Mouse (Mus musculus): ENCODE measurements around the gene Ctdsp1. TPM values are rescaled to one million over a fixed set of nuclear protein-coding genes. Genes with fewer than 3 reads are reported as not detected.

The Ctdsp1 gene
- total and polyA plus RNA-seq, 2 experiments: 27.1 to 167 TPM

DNA sequence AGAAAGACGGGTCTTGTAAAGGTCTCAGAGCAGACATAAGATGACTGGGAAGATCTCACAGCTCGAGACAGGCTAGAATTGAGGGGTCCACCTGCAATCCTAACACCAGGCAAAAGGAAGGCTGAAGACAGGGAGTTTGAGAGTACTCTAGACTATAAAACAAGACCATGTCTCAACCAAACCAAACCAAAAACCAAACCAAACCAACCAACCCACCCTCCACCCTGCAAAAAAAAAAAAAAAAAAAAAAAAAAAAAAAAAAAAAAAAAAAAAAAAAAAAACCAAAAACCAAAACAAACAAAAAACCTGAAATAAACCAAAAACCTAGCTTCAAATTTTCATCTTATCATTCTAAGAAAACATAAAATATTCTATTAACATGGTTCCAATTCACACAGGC, 53.2 kb downstream of the Ctdsp1 start:
- 96% methylated on average over 2 of the region's 2 CpGs for WGBS
- H3K4me3 ChIP-seq (ENCODE audit: insufficient read depth, low read depth, low read length): no peak overlapping the region
- peaks cover 39% of the 10 kb centered on the region for H3K36me3 ChIP-seq (ENCODE audit: control insufficient read depth, insufficient read depth, low read length)
- no peaks in the 10 kb centered on the region for H3K27me3 ChIP-seq (ENCODE audit: control insufficient read depth, insufficient read depth, low read length)
- H3K9ac ChIP-seq (ENCODE audit: low read depth, low read length): no peak overlapping the region
- DNase-seq (ENCODE audit: extremely low read depth, low read depth, low spot score): no peak
- no peaks in the 10 kb centered on the region for H3K79me2 ChIP-seq (ENCODE audit: control insufficient read depth, insufficient read depth, low read length)
- TF ChIP-seq CTCF (IDR thresholded peaks at IDR 0.05; ENCODE audit: low read depth, low read length): no peak
- TF ChIP-seq POLR2A (IDR thresholded peaks at IDR 0.05; ENCODE audit: extremely low read depth, insufficient read depth, low read length): no peak
- no peaks in the 10 kb centered on the region for H3K4me1 ChIP-seq (ENCODE audit: control insufficient read depth, insufficient read depth, low read length)
- no peak overlapping the region for H3K27ac ChIP-seq (replicated peaks; ENCODE audit: insufficient read depth, low read depth, low read length)

Other genes with a start within 250 kb of the Ctdsp1 start
- gene Cxcr2, start 237.5 kb upstream of the Ctdsp1 start, total RNA-seq (2014; rRNA removed): 0.07 TPM in 1 of 2 replicates, not detected in the other
- gene Cxcr2, start 237.5 kb upstream of the Ctdsp1 start, polyA plus RNA-seq (2012; rRNA removed): 0.13 and 0.15 TPM in 2 replicates
- not detected in 2 replicates for gene Cxcr1, start 196.9 kb upstream of the Ctdsp1 start, total RNA-seq (2014; rRNA removed)
- gene Cxcr1, start 196.9 kb upstream of the Ctdsp1 start, polyA plus RNA-seq (2012; rRNA removed): not detected in 2 replicates
- 83.4 and 96.3 TPM in 2 replicates for gene Arpc2, start 155.4 kb upstream of the Ctdsp1 start, total RNA-seq (2014; rRNA removed)
- gene Arpc2, start 155.4 kb upstream of the Ctdsp1 start, polyA plus RNA-seq (2012; rRNA removed): 59.2 and 70.5 TPM in 2 replicates
- gene Gpbar1, start 113.0 kb upstream of the Ctdsp1 start, total RNA-seq (2014; rRNA removed): not detected in 2 replicates
- 0.11 and 0.20 TPM in 2 replicates for gene Gpbar1, start 113.0 kb upstream of the Ctdsp1 start, polyA plus RNA-seq (2012; rRNA removed)
- 112 and 115 TPM in 2 replicates for gene Aamp, start 106.8 kb upstream of the Ctdsp1 start, total RNA-seq (2014; rRNA removed)
- gene Aamp, start 106.8 kb upstream of the Ctdsp1 start, polyA plus RNA-seq (2012; rRNA removed): 156 TPM in 2 replicates
- 28.0 and 34.4 TPM in 2 replicates for gene Pnkd, start 106.6 kb upstream of the Ctdsp1 start, total RNA-seq (2014; rRNA removed)
- 130 and 138 TPM in 2 replicates for gene Pnkd, start 106.6 kb upstream of the Ctdsp1 start, polyA plus RNA-seq (2012; rRNA removed)
- 26.1 and 31.5 TPM in 2 replicates for gene Tmbim1, start 85.9 kb upstream of the Ctdsp1 start, total RNA-seq (2014; rRNA removed)
- 89.8 and 101 TPM in 2 replicates for gene Tmbim1, start 85.9 kb upstream of the Ctdsp1 start, polyA plus RNA-seq (2012; rRNA removed)
- gene Catip, start 29.4 kb upstream of the Ctdsp1 start, total RNA-seq (2014; rRNA removed): 0.09 TPM in 1 of 2 replicates, not detected in the other
- 0.09 TPM in 1 of 2 replicates, not detected in the other for gene Catip, start 29.4 kb upstream of the Ctdsp1 start, polyA plus RNA-seq (2012; rRNA removed)
- 17.5 and 23.4 TPM in 2 replicates for gene Slc11a1, start 16.3 kb upstream of the Ctdsp1 start, total RNA-seq (2014; rRNA removed)
- gene Slc11a1, start 16.3 kb upstream of the Ctdsp1 start, polyA plus RNA-seq (2012; rRNA removed): 10.8 and 21.4 TPM in 2 replicates
- 0.13 and 0.18 TPM in 2 replicates for gene Vil1, start 17.9 kb downstream of the Ctdsp1 start, total RNA-seq (2014; rRNA removed)
- gene Vil1, start 17.9 kb downstream of the Ctdsp1 start, polyA plus RNA-seq (2012; rRNA removed): 0.22 and 0.26 TPM in 2 replicates
- 8.5 and 10.5 TPM in 2 replicates for gene Cnot9, start 114.5 kb downstream of the Ctdsp1 start, total RNA-seq (2014; rRNA removed)
- 9.6 and 10.7 TPM in 2 replicates for gene Cnot9, start 114.5 kb downstream of the Ctdsp1 start, polyA plus RNA-seq (2012; rRNA removed)
- not detected in 2 replicates for gene Plcd4, start 151.4 kb downstream of the Ctdsp1 start, total RNA-seq (2014; rRNA removed)
- not detected in 2 replicates for gene Plcd4, start 151.4 kb downstream of the Ctdsp1 start, polyA plus RNA-seq (2012; rRNA removed)
- gene Usp37, start 152.8 kb downstream of the Ctdsp1 start, total RNA-seq (2014; rRNA removed): 5.3 and 8.8 TPM in 2 replicates
- gene Usp37, start 152.8 kb downstream of the Ctdsp1 start, polyA plus RNA-seq (2012; rRNA removed): 1.0 and 1.4 TPM in 2 replicates
- gene Zfp142, start 196.7 kb downstream of the Ctdsp1 start, total RNA-seq (2014; rRNA removed): 2.0 and 2.6 TPM in 2 replicates
- 2.9 and 4.7 TPM in 2 replicates for gene Zfp142, start 196.7 kb downstream of the Ctdsp1 start, polyA plus RNA-seq (2012; rRNA removed)
- 11.6 and 12.4 TPM in 2 replicates for gene Bcs1l, start 196.8 kb downstream of the Ctdsp1 start, total RNA-seq (2014; rRNA removed)
- gene Bcs1l, start 196.8 kb downstream of the Ctdsp1 start, polyA plus RNA-seq (2012; rRNA removed): 17.8 and 18.3 TPM in 2 replicates
- gene Rnf25, start 209.9 kb downstream of the Ctdsp1 start, total RNA-seq (2014; rRNA removed): 11.9 and 13.5 TPM in 2 replicates
- gene Rnf25, start 209.9 kb downstream of the Ctdsp1 start, polyA plus RNA-seq (2012; rRNA removed): 28.0 and 34.8 TPM in 2 replicates
- 0.27 and 0.37 TPM in 2 replicates for gene Stk36, start 209.9 kb downstream of the Ctdsp1 start, total RNA-seq (2014; rRNA removed)
- 0.84 and 1.00 TPM in 2 replicates for gene Stk36, start 209.9 kb downstream of the Ctdsp1 start, polyA plus RNA-seq (2012; rRNA removed)

All from liver, adult 2 months (tissue).